Mouse (Mus musculus): ENCODE measurements around the gene Dnajc3.

- TF ChIP-seq CTCF (IDR thresholded peaks at IDR 0.05; ENCODE audit: control insufficient read depth, insufficient read depth, low read length): no peak
- no peak for TF ChIP-seq POLR2A (IDR thresholded peaks at IDR 0.05; ENCODE audit: borderline replicate concordance, control insufficient read depth, low read depth, low read length)
These were observed 7.0 kb upstream of the Dnajc3 start for GRCm38 (mm10) chr14:118930777-118931176.

Measured in bone marrow, adult 2 months (tissue).